Mouse (Mus musculus): ENCODE measurements around the gene Arl5c. TPM values are rescaled to one million over a fixed set of nuclear protein-coding genes. Genes with fewer than 3 reads are reported as not detected.

Gene Arl5c
- polyA plus RNA-seq, 1 experiment from 2014 or later: 6.9 TPM

DNA sequence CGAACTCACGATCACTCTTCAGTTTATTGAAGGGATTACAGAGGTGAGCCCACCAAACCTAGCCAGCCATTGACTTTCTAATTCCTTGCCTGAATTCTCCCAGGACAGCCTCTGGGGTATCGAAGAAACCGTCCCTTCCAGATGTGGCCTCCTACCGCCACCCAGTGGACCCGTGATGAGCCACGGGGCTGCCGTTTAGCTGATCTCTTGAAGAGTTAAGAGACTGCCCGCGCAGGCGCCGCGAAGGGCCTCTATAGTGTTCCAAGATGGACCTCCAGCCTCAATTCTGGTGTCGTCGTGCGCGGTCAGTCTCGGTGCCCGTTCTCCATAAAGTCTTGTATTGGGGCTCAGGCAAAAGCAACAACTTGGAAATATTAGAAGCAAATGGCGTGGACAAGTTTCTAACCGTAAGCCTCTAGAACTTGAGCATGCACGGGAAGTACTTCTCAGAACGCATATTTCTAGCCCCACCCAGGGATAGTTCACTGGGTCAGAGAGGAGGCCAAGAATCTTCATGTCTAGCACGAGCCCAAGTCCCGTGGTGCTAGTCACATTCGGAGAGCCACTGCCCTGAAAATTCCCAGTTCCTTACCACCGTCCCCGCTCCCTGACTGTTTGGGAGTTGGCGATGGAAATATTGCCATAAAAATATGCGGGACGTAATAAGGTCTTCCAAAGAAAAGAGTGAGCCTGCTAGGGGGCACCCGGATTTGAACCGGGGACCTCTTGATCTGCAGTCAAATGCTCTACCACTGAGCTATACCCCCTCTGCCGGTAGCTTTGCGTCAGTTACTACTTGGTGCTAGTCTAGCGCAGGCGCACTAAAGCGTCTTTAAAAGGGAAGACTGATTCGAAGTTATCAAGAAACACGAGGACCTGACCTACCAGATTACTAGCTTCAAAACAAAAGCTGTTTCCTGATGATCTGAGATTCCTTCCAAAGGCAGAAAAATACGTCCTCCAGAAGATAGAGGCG, 8.1 kb downstream of the Arl5c start:
- H3K36me3 ChIP-seq: no peaks in the 10 kb centered on the region
- H3K4me1 ChIP-seq: peaks cover 36% of the 10 kb centered on the region
- H3K27ac ChIP-seq (replicated peaks): peak overlapping the region; percentile 91
- no peaks in the 10 kb centered on the region for H3K9me3 ChIP-seq
- H3K4me2 ChIP-seq (replicated peaks): peak overlapping the region; percentile 82
- WGBS: under 1% methylated on average over 42 of the region's 42 CpGs
- peak; percentile 76 for ATAC-seq (replicated peaks)
- H3K27me3 ChIP-seq: peaks cover 30% of the 10 kb centered on the region
- peak overlapping the region; percentile 78 for H3K9ac ChIP-seq (replicated peaks)
- H3K4me3 ChIP-seq: peak overlapping the region; percentile 97

DNA sequence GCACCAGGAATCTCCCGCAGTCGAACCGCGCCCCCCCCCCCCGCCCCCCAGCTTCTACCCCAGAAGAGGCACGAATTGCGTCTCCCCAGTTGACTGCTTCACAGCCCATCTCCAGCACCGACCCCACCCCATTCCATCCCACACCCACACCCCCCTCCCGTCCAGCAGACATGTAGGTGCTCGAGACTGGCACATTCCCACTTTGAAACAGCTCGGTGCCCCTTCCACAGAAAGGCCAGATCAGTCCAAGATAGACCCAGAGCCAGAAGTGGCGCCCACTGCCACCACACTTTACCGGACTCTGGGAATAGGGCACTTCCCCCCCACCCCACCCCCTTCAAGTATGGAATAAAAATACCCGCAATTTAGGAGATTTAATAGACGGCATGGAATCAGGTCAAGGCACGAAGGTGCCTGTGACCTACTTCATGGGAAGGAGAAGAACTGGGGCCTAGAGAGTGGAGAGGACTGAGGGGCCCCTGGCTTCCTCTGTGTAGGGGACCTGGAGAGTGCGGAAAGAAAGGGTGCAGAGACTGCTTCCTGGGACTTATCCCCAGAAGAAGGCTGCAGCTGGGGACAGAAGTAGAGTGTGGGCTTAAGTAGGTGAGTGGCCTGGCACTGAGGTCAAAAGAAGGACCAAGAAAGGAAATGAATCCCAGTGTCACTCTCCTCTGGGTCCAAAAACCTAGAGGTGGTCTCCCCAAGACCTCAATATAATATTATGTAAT, 9.1 kb downstream of the Arl5c start:
- Histone ChIP-seq H3K4me2 (replicated peaks) (peak overlapping the region; percentile 82), H3K9ac (replicated peaks) (peak overlapping the region; percentile 58; the same call in 1 of the 2 replicates), H3K4me1 (peaks cover 36% of the 10 kb centered on the region), H3K27ac (replicated peaks) (no peak overlapping the region), H3K27me3 (peaks cover 30% of the 10 kb centered on the region), H3K36me3 (no peaks in the 10 kb centered on the region), H3K9me3 (no peaks in the 10 kb centered on the region), H3K4me3 (peak overlapping the region; percentile 97)
- WGBS: 25% methylated on average over 16 of the region's 17 CpGs
- ATAC-seq (replicated peaks): no peak

DNA sequence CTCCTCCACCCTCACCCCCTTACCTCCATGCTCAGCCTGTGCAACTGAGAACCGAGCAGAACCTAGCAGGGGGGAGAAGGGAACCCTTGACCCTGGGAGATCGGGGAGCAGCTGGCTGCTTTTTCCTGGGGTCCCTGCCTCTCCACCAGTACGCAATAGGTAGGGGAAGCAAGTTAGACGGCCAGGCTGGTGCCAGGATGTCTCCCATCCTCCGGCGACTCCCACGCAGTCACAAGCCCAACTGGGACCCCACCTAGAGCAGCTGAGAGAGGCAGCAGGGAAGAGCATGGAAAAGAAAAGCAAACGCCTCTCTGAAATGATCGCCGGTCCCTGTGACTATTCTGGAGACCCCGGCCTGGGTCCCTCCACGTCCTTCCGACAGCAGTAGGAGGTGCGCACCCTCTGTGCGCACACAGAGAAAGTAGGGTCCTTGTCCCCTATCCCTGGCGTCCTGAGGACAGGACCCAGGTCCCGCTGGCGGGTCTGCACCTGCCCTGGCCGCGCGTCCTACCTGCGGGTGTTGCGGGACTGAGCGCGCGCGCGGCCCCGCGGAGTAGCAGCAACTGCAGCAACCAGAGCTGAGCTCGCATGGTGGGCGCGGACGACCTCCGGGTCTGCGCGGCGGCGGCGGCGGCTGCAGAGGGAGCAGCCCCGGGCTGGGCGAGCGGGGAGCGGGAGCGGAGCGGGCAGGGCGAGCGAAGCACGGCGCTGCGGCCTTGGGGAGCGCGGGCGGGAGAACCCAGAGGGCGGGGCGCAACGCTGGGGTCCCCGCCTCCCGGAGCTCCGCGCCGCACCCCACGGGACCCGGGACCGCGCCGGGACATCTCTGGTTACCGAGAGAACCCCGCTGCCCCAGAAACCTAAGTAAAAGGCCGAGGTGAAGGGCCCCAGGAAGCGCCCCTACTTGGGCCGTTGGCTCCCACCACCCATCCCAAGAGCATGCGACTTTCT, 10.0 kb downstream of the Arl5c start, which contains the start of gene Plxdc1:
Gene Plxdc1, minus strand, starts transcription at position 718 of the 951 bp plus-strand sequence.
- Histone ChIP-seq H3K27me3 (peaks cover 30% of the 10 kb centered on the region), H3K9me3 (no peaks in the 10 kb centered on the region), H3K4me1 (peaks cover 36% of the 10 kb centered on the region), H3K4me2 (replicated peaks) (peak within 1 kb of the TSS; percentile 82), H3K4me3 (peak within 1 kb of the TSS; percentile 97), H3K36me3 (no peaks in the 10 kb centered on the region), H3K9ac (replicated peaks) (peak within 1 kb of the TSS; percentile 58), H3K27ac (replicated peaks) (no peak within 1 kb of the TSS)
- ATAC-seq (replicated peaks): no peak
- WGBS: 3% methylated on average over 70 of the region's 74 CpGs

DNA sequence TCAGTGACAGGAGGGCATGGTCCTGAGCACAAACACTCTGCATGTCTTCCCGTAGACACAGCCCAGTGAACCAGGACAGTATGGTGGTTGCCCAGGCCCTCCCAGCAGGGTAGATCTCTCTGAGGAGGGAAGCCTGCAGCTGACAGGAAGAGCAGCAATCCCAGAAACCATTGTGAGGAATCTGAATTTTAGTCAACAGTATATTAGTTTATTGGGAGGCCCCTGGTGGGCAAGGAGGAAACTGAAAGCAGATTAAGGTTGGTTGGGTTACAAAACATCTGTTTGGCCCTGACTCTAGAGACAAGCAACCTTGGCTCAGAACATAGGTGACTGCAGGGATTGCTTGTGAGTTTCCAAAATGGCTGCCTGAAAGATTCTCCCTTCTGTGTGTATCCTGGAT, 12.0 kb downstream of the Arl5c start:
- 67% methylated on average over 1 of the region's 1 CpGs for WGBS
- no peak overlapping the region for H3K27ac ChIP-seq (replicated peaks)
- no peak for ATAC-seq (replicated peaks)

DNA sequence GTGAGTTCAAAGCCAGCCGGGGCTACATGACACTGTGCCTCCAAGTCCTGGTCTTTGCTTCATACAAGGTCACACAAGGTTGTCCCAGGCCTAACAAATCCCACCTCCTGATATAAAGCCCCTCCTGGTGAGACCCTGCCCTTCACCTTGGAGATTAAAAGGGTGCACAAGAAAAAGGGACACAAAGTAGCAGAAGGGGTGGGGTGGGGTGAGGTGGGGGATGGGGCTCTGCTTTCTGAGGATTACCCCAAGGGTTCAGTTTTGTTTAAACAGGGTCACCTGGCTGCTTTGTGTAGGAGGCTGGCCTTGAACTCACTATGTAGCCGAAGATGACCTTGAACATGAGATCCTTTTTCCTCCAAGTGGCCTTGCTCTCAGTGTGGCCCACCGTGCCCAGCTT, 12.5 kb downstream of the Arl5c start:
- H3K27ac ChIP-seq (replicated peaks): no peak overlapping the region
- H3K9ac ChIP-seq (replicated peaks): no peak overlapping the region
- no peaks in the 10 kb centered on the region for H3K9me3 ChIP-seq
- peaks cover 21% of the 10 kb centered on the region for H3K4me1 ChIP-seq
- H3K4me3 ChIP-seq: no peak overlapping the region
- 86% methylated on average over 3 of the region's 3 CpGs for WGBS
- H3K36me3 ChIP-seq: no peaks in the 10 kb centered on the region
- ATAC-seq (replicated peaks): no peak
- no peak overlapping the region for H3K4me2 ChIP-seq (replicated peaks)
- H3K27me3 ChIP-seq: peaks cover 30% of the 10 kb centered on the region

More for the DNA sequence above, 12.0 kb downstream of the Arl5c start:
- Histone ChIP-seq H3K9ac (replicated peaks) (no peak overlapping the region), H3K4me3 (no peak overlapping the region), H3K4me1 (peaks cover 21% of the 10 kb centered on the region), H3K9me3 (no peaks in the 10 kb centered on the region), H3K36me3 (no peaks in the 10 kb centered on the region), H3K27me3 (peaks cover 30% of the 10 kb centered on the region), H3K4me2 (replicated peaks) (no peak overlapping the region)

DNA sequence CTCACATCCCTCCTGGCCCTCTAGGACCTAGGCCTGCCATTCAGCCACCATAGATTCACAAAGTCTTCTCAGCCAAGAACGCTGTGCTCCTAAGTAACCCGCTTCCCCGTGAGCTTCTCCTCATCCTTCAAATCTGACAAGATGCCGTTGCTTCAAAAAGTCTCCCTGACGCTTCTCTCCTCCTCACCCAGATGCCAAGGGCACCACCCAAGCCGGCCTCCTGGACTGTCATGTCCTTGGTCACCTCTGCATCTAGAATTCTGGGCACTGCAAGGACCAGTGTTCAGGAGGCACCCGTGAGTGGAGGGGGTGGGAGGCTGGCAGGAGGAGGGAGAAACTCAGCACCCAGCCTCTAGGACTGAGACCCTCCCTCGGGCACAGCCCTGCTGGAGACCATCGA, 13.3 kb downstream of the Arl5c start:
- Histone ChIP-seq H3K27ac (replicated peaks) (no peak overlapping the region), H3K9ac (replicated peaks) (no peak overlapping the region), H3K36me3 (no peaks in the 10 kb centered on the region), H3K4me2 (replicated peaks) (no peak overlapping the region), H3K27me3 (peaks cover 30% of the 10 kb centered on the region), H3K4me3 (no peak overlapping the region), H3K4me1 (peaks cover 18% of the 10 kb centered on the region), H3K9me3 (no peaks in the 10 kb centered on the region)
- WGBS: 89% methylated on average over 9 of the region's 9 CpGs
- ATAC-seq (replicated peaks): no peak

DNA sequence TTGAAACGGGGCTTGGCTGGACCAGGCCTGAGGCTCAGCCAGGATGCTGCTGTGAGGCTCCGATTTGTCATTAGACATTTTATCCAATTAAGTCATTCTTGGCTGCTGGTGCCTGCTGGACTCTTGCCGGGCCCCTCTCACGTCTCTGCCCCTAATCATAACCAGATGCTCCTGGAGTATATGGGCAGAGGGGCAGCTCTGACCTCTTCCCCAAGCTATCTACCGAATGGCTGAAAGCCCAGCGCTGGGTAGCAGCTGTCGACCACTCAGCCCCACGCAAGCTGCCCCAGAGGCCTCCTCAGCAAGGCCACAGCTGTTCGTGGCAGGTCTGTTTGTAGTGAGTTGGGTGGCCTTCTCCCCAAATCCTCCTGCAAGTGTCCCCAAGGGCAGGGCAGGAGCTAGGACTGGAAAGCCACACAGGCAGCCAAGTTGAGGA, 15.4 kb downstream of the Arl5c start:
- Histone ChIP-seq H3K9ac (replicated peaks) (no peak overlapping the region), H3K4me3 (no peak overlapping the region), H3K9me3 (no peaks in the 10 kb centered on the region), H3K36me3 (no peaks in the 10 kb centered on the region), H3K4me2 (replicated peaks) (no peak overlapping the region), H3K4me1 (no peaks in the 10 kb centered on the region), H3K27ac (replicated peaks) (no peak overlapping the region), H3K27me3 (peaks cover 16% of the 10 kb centered on the region)
- no peak for ATAC-seq (replicated peaks)
- 71% methylated on average over 9 of the region's 9 CpGs for WGBS

DNA sequence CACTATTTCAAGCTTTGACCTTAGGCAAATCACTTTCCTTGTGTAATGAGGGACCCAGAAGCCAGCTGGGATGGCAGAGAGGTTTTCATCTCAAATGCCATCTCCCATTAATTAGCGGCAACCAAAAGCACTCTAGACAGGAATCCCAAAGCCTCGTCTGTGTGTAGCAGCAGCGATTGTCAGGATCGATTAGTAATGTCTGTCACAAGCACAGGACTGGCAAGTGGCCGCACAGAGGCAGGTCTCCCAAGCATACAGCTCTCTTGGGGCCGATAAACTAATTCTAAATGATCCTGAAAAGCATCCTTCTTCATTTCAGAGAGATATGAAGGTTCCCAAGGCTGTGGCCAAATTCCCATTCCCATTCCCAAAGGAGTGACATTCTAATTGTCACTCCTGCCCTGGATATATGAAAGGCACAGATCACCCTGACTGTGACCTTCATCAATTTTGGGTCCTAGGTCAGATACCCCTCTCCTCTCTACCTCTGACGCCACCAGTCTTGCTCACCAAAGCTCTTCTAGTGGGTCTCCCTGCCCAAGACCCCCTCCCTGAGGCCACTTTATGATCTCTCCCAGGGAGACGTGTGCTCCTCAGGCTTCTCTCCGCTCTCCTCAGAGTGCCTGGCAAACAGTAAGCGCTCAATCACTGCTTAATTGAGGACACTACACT, 16.0 kb downstream of the Arl5c start:
- no peaks in the 10 kb centered on the region for H3K4me1 ChIP-seq
- no peak overlapping the region for H3K9ac ChIP-seq (replicated peaks)
- H3K27me3 ChIP-seq: peaks cover 10% of the 10 kb centered on the region
- WGBS: 69% methylated on average over 10 of the region's 10 CpGs
- no peak overlapping the region for H3K4me2 ChIP-seq (replicated peaks)
- H3K4me3 ChIP-seq: no peak overlapping the region
- H3K36me3 ChIP-seq: no peaks in the 10 kb centered on the region
- no peaks in the 10 kb centered on the region for H3K9me3 ChIP-seq
- no peak overlapping the region for H3K27ac ChIP-seq (replicated peaks)
- ATAC-seq (replicated peaks): no peak

DNA sequence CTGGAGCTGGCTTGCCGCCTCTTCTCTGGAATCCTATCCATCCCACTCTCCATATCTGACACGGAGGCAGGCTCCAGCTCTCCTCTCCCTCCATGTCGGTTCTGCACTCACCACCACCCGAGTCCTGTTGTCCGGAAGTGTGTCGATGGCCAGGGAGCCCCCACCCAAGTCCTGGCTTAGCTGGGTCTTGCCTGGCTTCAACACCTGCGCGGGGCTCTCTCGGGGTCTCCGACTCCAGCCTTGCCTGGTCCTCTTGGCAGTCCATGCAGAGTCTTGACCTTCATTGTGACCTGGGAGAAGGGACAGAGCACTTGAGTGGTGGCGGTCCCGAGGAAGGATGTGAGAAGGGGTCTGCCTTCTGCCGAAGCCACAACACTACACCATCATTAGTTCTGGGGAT, 17.6 kb downstream of the Arl5c start:
- no peaks in the 10 kb centered on the region for H3K36me3 ChIP-seq
- no peaks in the 10 kb centered on the region for H3K9me3 ChIP-seq
- H3K4me3 ChIP-seq: no peak overlapping the region
- no peak overlapping the region for H3K9ac ChIP-seq (replicated peaks)
- H3K4me2 ChIP-seq (replicated peaks): no peak overlapping the region
- 87% methylated on average over 13 of the region's 13 CpGs for WGBS
- H3K27me3 ChIP-seq: no peaks in the 10 kb centered on the region
- no peak overlapping the region for H3K27ac ChIP-seq (replicated peaks)
- H3K4me1 ChIP-seq: no peaks in the 10 kb centered on the region
- ATAC-seq (replicated peaks): no peak

DNA sequence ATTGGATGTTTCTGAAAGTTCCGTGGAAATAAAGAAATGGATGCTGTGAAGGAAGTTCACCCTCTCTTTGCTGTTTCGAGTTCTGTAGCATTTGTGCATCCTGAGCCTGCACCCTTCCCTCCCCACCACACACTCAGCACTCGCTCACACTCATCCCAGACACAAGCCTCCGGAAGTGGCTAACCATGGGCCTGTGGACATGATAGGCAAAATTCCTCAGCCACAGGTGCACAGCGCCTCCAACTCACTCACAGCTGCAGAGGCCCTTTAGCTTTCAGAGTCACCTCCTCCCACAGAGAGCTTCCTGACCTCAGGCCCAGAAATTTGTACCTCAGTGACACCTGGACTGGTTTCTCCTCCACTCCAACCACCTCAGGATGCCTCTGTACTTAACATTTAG, 18.2 kb downstream of the Arl5c start:
- Histone ChIP-seq H3K4me1 (no peaks in the 10 kb centered on the region), H3K27me3 (no peaks in the 10 kb centered on the region), H3K27ac (replicated peaks) (no peak overlapping the region), H3K9ac (replicated peaks) (no peak overlapping the region), H3K36me3 (no peaks in the 10 kb centered on the region), H3K9me3 (no peaks in the 10 kb centered on the region), H3K4me3 (no peak overlapping the region), H3K4me2 (replicated peaks) (no peak overlapping the region)
- WGBS: 80% methylated on average over 5 of the region's 5 CpGs
- ATAC-seq (replicated peaks): no peak

DNA sequence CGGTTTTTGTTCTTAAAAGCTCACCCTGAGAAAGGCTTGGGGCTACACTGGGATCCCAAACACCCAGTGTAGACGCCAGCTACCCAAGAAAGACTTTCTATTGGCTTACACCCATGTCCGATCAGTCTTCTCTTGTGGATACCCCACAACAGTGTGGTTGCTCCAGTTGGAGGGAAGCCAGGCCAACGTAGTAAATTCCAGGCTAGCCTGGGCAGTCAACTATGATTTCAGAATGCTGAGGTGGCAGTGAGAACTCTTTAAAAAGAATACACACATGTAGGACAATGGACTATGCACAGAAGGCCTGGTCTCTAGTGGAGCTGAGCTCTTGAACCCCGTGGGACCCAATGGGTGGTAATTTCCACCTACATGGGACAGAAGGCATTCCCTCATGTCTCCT, 21.2 kb downstream of the Arl5c start:
- no peaks in the 10 kb centered on the region for H3K27me3 ChIP-seq
- no peak overlapping the region for H3K4me2 ChIP-seq (replicated peaks)
- no peak overlapping the region for H3K9ac ChIP-seq (replicated peaks)
- H3K27ac ChIP-seq (replicated peaks): no peak overlapping the region
- H3K4me3 ChIP-seq: no peak overlapping the region
- H3K36me3 ChIP-seq: no peaks in the 10 kb centered on the region
- WGBS: 86% methylated on average over 5 of the region's 5 CpGs
- peaks cover 5% of the 10 kb centered on the region; the same call in 1 of the 2 replicates for H3K4me1 ChIP-seq
- ATAC-seq (replicated peaks): no peak
- no peaks in the 10 kb centered on the region for H3K9me3 ChIP-seq
